Mouse (Mus musculus) bone marrow macrophage, adult 2 months (primary cell): ENCODE measurements around the gene Pcbp2. TPM values are rescaled to one million over a fixed set of nuclear protein-coding genes. Genes with fewer than 3 reads are reported as not detected.

Source experiments
- H3K27ac ChIP-seq: 2 replicates; pipeline ENCODE4 v1.5.1; 2012; ENCODE audit warnings: low read depth, low read length; ENCODE audit not compliant: insufficient read depth
- H3K4me1 ChIP-seq: 2 replicates; pipeline ENCODE4 v1.6.1; 2012; ENCODE audit warnings: low read length; ENCODE audit not compliant: control insufficient read depth, insufficient read depth
- H3K4me3 ChIP-seq: 2 replicates; pipeline ENCODE4 v1.5.1; 2012; ENCODE audit warnings: mild to moderate bottlenecking, low read length, moderate library complexity; ENCODE audit not compliant: insufficient read depth
- CTCF ChIP-seq: IDR thresholded peaks from 2 replicates; pipeline ENCODE4 v1.5.1; 2012; ENCODE audit warnings: low read depth, mild to moderate bottlenecking, low read length, moderate library complexity
- POLR2A ChIP-seq: IDR thresholded peaks from 2 replicates; pipeline ENCODE4 v1.6.1; 2012; ENCODE audit warnings: mild to moderate bottlenecking, low read depth, low read length, borderline replicate concordance
- polyA plus RNA-seq: library from polyadenylated mRNA; stranded (reverse); fragments of >200 nt; gene quantifications from 2 replicates; pipeline ENCODE4 v1.2.4, GENCODE M21; 2012; ENCODE audit not compliant: missing spikeins, insufficient read depth, insufficient read length

Pcbp2 gene
- polyA plus RNA-seq, 1 experiment = 763 TPM

DNA sequence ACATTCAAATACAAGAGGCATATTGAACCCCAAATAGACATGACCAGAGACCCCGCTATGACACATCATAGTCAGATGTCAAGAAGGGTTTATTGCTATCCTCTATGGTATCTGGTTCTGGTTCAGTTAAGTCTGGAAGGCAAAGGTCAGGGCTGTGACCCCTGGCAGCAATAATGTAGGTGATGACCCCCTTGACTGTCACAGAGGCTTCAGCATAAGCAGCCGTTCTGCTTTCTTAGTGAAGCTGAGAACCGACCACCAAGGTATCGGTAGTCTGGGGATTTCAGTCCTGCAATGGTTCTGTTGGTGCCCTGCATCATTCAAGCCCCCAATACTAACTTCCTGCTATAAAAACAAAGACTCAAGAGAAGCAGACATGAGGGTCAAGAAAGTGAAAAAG lies 61.2 kb downstream of the Pcbp2 start:
- H3K4me3 ChIP-seq = no peak overlapping the region
- peaks cover 2% of the 10 kb centered on the region; the same call in 1 of the 2 replicates for H3K4me1 ChIP-seq
- TF ChIP-seq CTCF = no peak
- TF ChIP-seq POLR2A = no peak
- no peak overlapping the region for H3K27ac ChIP-seq

DNA sequence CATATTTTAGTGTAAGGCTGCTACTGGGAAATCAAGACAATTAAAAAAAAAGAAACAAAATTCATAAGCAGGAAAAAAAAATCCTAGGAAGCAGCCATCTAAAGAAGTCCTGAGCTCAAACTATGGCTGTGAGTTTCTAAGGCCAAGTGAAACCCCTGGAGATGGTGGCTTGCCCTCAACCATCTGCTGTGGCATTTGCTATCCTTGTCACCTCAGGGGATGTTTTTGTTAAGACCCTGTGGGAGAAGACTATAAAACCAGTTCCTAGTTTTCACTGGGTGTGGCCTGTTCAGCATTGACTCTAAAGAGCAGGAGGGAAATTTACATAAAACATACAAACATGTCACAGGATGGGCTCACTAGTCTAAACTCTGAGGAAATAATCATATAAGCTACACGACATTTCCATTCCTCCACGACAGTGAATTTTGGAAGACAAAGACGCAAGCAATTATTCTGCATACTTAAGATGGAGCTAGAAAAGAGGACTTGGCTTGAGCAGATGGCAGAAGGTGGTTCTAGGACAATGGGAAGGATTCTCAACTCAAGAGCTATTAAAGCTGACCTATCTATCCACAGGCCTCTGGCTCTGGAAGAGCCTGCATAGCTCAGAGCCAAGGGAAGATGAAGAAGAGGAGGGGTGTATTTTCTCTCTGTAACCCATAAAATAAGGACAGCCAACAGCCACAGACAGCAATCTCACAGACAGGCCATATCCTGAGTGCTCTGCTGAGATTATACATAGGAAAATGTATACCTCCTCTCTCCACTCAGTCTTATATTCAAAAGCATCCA lies 62.0 kb downstream of the Pcbp2 start:
- H3K27ac ChIP-seq = no peak overlapping the region
- no peak overlapping the region for H3K4me3 ChIP-seq
- peaks cover 2% of the 10 kb centered on the region; the same call in 1 of the 2 replicates for H3K4me1 ChIP-seq
- TF ChIP-seq CTCF (no peak), POLR2A (no peak)

DNA sequence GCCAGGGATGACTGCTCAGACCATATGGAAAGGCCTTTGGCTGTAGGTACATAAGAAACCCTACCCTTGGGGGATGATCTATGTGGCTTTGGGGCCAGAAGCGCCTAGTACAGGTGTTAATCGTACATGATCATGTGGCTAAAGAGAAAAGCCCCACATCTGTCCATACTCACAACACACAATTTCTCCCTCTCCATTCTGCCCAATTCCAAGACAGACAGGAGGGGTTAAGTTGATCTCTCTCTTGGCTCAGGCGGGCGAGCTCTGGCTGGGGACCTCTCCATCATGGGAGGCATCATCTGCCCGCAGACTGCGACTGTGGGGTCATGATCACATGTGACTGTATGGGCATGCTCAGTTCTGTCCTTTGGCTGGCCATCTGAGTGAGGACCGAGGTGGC lies 63.6 kb downstream of the Pcbp2 start:
- H3K4me1 ChIP-seq = peaks cover 2% of the 10 kb centered on the region; the same call in 1 of the 2 replicates
- H3K4me3 ChIP-seq = no peak overlapping the region
- H3K27ac ChIP-seq = no peak overlapping the region
- TF ChIP-seq CTCF = no peak
- no peak for TF ChIP-seq POLR2A

DNA sequence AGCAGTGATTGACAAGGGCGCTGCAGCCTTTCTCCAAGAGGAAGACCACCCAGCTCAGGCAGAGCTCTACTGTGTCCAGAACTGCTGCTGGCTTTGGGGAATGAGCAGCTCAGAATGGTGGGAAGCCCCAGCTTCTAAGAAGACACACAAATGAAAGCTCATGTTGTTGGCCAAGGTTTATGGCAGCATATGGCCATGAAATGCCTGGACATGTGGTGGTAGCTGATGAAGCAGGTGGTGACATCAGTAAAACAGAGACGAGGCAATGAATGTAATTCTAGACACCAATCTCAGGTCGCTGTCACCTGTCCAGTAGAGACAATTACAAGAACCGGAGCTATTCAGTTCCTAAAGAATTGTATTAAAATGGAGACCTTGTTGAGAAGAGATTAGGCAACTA lies 74.5 kb downstream of the Pcbp2 start:
- H3K27ac ChIP-seq = no peak overlapping the region
- TF ChIP-seq CTCF = no peak
- TF ChIP-seq POLR2A = no peak
- no peaks in the 10 kb centered on the region for H3K4me1 ChIP-seq
- H3K4me3 ChIP-seq = no peak overlapping the region

DNA sequence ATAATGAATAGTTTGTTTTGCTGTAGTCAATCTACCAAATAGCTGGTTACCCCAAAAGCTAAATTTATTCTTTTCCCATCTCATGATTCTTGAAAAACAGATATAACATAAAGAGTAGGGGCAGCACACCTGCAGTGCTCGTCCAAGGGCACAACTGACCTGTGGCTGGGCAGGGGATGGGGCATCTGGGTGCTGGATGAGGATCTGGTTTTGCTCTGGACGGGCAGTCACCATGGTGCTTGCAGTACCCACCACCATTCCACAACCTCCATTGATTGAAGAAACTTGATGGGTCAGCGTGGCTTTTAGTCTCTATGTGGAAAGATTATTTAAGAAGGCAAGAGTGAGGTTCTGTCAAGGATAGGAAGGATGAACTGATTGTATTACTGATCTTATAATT lies 75.9 kb downstream of the Pcbp2 start:
- no peaks in the 10 kb centered on the region for H3K4me1 ChIP-seq
- H3K27ac ChIP-seq = no peak overlapping the region
- no peak overlapping the region for H3K4me3 ChIP-seq
- TF ChIP-seq POLR2A = no peak

DNA sequence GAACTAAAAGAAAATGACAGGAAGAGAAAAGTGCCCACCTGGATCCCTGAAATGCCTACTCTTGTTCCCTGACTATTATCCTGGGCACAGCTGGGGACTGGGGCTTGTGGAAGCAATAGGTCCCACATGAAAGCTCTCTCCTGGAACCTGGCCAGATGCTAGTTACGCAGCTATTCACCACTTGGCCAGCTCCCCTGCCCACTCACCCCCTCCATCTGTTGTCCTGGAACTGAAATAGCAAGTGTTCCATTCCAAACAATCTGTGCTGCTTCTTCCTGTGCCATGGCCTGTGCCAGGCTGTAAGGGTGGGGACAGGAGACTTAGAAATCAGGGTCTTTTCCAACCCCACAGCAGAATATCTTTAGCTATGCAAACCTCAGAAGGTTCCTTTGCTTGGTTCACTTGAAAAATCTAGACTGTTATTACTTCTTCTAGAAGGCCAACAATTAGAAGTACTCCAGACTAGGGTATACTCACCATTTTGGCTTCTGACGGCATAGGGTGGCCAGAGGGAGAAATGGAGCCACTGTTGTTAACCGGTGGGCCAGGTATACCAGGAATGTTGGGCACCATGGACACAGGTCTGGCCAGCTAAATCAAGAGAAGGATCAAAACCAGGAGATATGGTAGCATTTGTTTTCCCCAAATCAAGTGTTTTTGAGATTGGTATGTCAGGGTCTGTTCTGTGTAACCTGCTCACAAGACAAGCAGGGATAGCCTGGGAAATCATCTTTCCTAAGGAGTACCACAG lies 76.5 kb downstream of the Pcbp2 start:
- H3K4me1 ChIP-seq = no peaks in the 10 kb centered on the region
- H3K27ac ChIP-seq = no peak overlapping the region
- TF ChIP-seq POLR2A = no peak
- TF ChIP-seq CTCF = no peak
- no peak overlapping the region for H3K4me3 ChIP-seq

DNA sequence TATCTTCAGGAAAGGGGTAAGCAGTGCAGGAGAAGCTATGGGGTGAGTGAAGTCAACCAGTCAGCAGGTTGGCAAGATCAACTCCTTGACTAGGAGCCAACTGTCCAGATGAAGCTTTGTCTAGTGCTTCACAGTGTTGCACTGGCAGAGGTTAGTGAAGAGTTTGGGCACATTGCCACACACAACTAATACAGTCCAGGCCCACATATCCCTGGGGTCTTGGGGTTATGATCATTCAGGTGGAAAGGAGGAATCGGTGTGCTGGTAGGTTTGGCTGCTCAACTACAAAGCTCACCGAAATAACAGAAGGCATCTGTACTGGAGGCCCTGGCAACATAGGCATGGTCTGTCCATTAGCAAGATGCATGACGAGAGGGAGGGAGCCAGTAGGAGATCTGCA lies 77.1 kb downstream of the Pcbp2 start:
- Histone ChIP-seq H3K27ac (no peak overlapping the region), H3K4me3 (no peak overlapping the region), H3K4me1 (no peaks in the 10 kb centered on the region)
- TF ChIP-seq POLR2A (no peak), CTCF (no peak)

Other genes with a start within 250 kb of the Pcbp2 start
- 32.3 and 35.8 TPM in 2 replicates for gene Itgb7, start 238.6 kb upstream of the Pcbp2 start, polyA plus RNA-seq
- gene Rarg, start 213.0 kb upstream of the Pcbp2 start, polyA plus RNA-seq = 29.8 and 30.4 TPM in 2 replicates
- not detected in 2 replicates for gene Gm9918, start 200.0 kb upstream of the Pcbp2 start, polyA plus RNA-seq
- 71.6 and 78.4 TPM in 2 replicates for gene Mfsd5, start 191.1 kb upstream of the Pcbp2 start, polyA plus RNA-seq
- 15.6 and 17.9 TPM in 2 replicates for gene Espl1, start 174.3 kb upstream of the Pcbp2 start, polyA plus RNA-seq
- gene Pfdn5, start 144.4 kb upstream of the Pcbp2 start, polyA plus RNA-seq = 542 and 550 TPM in 2 replicates
- 41.5 and 46.2 TPM in 2 replicates for gene Myg1, start 138.8 kb upstream of the Pcbp2 start, polyA plus RNA-seq
- gene Aaas, start 119.8 kb upstream of the Pcbp2 start, polyA plus RNA-seq = 35.7 and 39.7 TPM in 2 replicates
- gene Sp7, start 103.4 kb upstream of the Pcbp2 start, polyA plus RNA-seq = 0.25 TPM in 1 of 2 replicates, not detected in the other
- 43.8 and 47.0 TPM in 2 replicates for gene Sp1, start 64.4 kb upstream of the Pcbp2 start, polyA plus RNA-seq
- gene Amhr2, start 25.2 kb upstream of the Pcbp2 start, polyA plus RNA-seq = not detected in 2 replicates
- gene Prr13, start 11.5 kb upstream of the Pcbp2 start, polyA plus RNA-seq = 372 and 379 TPM in 2 replicates
- not detected in 2 replicates for gene Gm10337, start 33.2 kb downstream of the Pcbp2 start, polyA plus RNA-seq
- 17.4 and 17.5 TPM in 2 replicates for gene Map3k12, start 46.5 kb downstream of the Pcbp2 start, polyA plus RNA-seq
- gene Tarbp2, start 47.7 kb downstream of the Pcbp2 start, polyA plus RNA-seq = 24.9 and 33.9 TPM in 2 replicates
- 7.3 and 9.1 TPM in 2 replicates for gene Npff, start 54.4 kb downstream of the Pcbp2 start, polyA plus RNA-seq
- gene Gm28047, start 154.5 kb downstream of the Pcbp2 start, polyA plus RNA-seq = not detected in 2 replicates
- gene Atf7, start 154.9 kb downstream of the Pcbp2 start, polyA plus RNA-seq = 95.4 and 102 TPM in 2 replicates
- gene Atp5g2, start 201.8 kb downstream of the Pcbp2 start, polyA plus RNA-seq = 134 and 175 TPM in 2 replicates